Mouse (Mus musculus) embryo, embryonic 11.5 days (tissue): ENCODE data around the gene Ets1.

Experiments
- DNase-seq: peaks from one replicate; pipeline ENCODE4 v3.0.0-alpha.2; 2012; ENCODE audit warnings: low read depth, low spot score

Gene Ets1

DNA sequence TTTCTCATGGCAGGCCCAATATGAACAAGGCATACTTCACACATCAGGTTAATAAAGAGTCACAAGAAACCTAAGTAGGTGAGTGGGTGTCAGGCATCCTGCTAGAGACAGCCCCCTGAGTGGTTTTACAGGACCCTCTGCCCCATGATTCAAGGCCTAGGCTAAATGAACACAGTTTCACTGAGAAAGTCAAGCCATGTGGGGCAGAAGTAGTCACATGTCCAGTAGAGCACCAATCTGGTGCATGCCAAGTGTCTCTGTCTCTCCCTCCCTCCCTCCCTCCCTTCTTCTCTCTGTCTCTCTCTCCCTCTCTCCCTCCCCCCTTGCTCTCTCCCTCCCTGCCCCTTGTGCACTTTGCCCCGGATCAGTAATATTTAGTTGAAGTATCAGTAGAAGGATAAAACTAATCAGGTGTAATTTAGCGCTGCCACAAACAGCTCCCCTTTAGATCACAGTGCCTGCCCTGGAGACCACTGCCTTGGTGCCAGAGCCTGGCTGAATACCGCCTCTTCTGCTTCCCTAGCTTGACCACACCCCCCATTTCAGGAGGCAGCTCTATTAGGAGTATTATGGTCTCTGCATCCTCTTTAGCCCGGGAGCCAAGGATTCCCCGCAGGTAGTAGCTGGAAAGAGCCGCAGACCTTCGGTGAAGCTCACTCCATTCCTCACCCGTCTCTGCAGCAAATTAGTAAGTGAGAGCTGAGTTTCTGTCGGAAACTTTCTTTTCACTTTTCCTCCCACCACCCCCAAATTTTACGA, at the start of gene Ets1:
Ets1 (plus strand) TSS at position 595 of the 759 bp plus-strand sequence.
- DNase-seq, result peak; percentile 32

- DNase-seq, result peak; percentile 84
Measured at GRCm38 (mm10) chr9:32589900-32590299, 46.1 kb upstream of the Ets1 start.

DNA sequence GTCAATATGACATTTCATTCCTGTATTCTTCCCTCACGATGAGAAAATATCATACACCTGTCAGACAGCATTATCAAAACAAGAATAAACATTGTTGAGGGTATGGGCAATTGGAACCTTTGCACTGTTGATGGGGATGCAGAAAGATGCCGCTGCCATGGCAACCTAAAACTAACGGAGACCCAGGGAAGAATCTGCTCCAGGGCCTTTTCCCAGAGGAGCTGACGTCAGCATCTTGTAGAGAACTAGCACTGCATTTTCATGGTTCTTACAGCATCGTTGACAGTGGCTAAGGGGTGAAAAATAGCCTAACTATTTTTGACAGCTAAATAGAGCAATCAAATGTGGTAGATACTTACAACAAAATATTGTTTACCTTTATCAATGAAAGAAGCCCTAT, 45.5 kb upstream of the Ets1 start:
- DNase-seq, result no peak

DNA sequence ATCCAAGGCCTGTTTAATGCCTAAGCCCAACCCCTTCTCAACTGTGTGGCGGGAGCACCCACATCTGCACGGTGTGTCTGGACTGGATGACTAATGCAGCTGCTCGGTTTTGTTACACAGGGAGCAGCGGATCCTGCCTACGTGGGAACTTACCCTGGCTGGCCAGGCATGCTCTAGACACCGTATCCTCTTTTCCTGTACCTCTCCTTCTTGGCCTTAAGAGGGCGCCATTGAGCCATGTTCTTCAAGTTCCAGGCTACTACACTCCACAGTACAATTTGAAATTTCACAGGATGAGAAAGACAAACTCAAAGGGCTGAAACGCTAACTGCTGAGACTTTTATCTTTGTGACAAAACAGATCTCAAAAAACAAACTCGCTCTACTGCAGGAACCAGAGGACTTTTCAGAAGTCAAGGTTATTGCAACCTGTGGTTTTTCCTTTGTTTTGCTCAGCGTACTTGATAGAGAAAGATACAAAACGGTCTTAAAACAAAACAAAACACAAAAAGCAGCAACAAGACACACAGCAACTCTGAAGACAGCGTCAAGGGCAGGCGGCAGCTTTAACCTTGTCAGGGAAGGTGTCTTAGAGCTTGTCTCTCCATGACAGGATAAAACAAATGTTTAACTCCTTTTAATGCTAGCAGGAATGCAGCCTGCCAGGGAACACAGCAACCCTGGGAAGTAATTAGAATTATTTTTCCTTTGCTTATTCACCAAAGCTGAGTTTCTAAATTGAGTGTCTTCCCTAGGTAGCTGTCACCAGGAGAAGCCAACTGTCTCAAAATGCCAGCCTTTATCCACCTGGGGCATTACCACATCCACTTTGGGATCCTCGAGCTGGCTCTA, 44.1 kb upstream of the Ets1 start:
- DNase-seq, result peak; percentile 89

DNA sequence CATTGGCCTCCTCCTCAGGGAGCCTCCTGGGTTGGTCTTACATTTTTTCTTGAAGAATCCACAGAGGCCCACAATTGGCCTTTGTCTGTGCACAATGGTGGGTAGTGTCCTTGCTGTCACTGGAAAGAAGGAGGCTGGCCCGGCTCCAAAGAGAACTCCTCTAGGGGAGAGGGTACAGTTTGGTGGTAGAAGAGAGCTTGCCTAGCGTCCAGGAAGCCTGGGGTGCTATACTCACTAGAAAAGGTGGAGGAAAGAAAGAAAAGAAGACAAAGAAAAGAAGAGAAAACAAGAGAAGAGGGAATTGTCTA, 43.5 kb upstream of the Ets1 start:
- DNase-seq, result no peak

DNA sequence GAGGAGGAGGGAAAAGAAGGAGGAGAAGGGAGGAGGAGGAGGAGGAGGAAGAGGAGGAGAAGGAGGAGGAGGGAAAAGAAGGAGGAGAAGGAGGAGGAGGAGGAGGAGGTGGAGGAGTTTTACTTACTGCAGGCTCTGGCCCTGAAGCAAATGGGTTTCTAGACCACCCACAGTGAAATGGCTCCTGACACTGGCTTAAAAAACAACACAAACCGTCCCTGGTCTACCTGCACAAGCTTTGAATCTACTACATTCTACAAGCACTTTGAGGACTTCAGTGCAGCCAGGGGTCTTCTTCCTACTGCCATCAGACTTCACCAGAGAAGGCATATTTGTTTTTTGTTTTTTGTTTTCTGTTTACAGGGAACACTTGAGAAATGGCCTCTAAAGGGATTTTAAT, 42.2 kb upstream of the Ets1 start:
- no peak for DNase-seq

- no peak for DNase-seq
Measured at GRCm38 (mm10) chr9:32594346-32594745, 41.7 kb upstream of the Ets1 start.

DNA sequence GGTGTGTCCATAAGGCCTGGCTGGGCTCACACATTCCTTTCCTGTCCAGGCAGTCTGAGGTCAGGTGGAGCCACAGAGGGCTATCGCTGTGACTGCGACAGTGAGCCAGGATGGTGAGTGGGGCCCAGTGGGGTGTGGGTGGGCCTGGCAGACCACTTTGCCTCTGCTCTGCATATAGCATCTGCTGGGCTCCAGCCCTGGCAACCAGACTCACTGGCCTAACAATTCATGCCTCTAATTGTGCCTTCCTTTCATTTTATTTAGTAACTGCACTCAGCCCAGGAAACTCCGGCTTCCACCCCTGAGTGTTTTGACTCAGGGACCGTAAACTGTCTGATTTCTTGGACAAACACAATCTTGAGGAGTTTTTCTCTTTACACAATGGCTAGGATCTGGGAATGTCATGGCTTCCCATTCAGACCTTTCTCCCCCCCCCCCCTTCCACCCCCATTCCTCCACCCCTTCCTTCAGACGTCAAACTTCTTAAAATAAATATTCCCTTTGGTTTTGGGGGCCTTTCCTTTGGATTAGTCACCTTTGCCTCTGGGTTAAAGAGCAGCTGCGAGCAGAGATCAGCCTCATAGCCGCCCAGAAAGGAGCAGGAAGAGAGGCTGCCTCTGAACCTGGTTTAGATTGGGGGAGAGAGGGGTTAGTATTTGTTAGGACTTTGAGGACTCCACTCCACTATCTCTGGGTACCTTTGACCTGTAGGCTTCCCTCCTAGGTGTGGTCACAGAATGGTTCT, 40.8 kb upstream of the Ets1 start:
- DNase-seq, result no peak

GRCm38 (mm10) chr9:32596366-32596765, 39.7 kb upstream of the Ets1 start:
- DNase-seq, result no peak

DNA sequence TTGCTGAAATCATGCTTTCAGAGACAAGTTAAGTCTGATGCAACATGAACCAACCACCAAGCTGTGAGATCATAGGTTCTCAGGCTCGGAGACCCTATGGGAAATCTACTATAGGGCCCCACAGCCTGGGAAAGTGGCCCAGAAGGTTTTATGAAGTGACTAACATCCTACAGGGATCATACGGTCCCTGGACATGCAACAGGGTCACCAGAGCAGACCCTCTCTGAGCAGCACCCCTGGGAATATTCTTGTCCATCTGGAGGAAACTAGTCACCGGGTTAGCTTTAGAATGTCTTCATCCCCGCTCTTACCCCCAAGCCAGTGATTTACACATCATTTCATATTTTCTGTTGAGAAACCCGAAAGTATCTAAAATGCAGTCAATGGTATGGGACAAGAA, 34.1 kb upstream of the Ets1 start:
- DNase-seq, result no peak

- DNase-seq, result no peak
Measured at GRCm38 (mm10) chr9:32603097-32603496, 32.9 kb upstream of the Ets1 start.

DNA sequence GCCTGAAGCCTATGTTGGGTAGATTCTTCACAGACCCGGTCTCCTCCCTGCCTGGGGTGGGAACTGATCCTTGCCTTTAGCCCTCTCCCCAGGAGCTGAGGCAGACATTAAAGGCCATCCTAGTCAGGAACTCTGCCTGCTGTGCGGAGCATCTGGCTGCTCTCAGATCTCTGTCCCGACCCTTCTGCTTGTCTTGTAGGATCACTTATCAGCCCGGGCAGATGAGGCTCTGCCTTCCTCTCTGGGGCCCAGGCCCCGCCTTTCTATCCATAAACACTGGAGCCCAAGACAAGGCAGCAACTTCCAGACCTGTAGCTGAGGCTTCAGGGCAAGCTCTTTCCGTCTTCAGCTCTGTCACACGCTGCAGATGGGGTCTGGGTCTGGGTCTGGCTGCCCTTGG, 28.8 kb upstream of the Ets1 start:
- DNase-seq, result peak; percentile 32

GRCm38 (mm10) chr9:32608831-32609610, 27.0 kb upstream of the Ets1 start:
- no peak for DNase-seq

DNA sequence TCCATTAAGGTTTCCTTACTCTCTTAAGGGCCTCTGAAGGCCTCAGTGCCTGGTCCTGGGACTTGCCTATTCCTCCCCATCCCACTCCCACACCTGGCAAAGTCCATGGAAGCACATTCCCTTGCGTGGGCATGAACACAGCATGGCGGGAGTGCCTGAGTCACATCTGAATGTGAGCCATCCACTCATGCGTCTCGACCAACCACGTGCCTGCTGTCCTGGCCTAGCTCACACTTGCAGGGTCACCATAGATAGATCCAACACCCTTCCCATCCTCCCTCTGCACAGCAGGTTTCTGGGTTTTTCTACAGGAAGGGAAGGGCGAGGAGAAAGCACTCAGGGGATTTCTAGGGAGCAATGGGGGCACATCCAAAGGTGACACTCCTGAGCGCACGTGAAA, 25.8 kb upstream of the Ets1 start:
- no peak for DNase-seq

- DNase-seq, result no peak
Measured at GRCm38 (mm10) chr9:32610631-32611030, 25.4 kb upstream of the Ets1 start.

GRCm38 (mm10) chr9:32611340-32611739, 24.7 kb upstream of the Ets1 start:
- DNase-seq, result no peak

DNA sequence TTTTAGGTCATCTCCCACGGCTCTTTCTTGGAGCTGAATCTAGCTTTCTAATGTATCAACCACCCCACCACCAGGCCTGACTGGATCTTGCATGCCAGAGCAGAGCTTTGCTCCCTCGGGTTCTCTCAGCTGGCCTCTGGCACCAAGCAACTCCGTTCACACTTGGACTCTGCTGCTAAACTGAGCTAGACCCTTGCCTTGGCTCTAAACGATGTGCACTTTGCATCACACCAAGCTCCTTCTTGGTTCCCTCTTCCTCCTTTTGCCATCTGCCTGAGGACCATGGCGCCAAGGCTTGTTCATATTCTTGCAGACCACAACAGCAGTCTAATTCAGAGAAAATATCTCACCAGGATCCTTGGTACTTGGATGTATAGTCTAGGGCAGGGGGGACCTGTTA, 23.6 kb upstream of the Ets1 start:
- no peak for DNase-seq

- DNase-seq, result no peak
Measured at GRCm38 (mm10) chr9:32612861-32613421, 23.1 kb upstream of the Ets1 start.

- no peak for DNase-seq
Measured at GRCm38 (mm10) chr9:32614191-32614590, 21.8 kb upstream of the Ets1 start.

- no peak for DNase-seq
Measured at GRCm38 (mm10) chr9:32615461-32615860, 20.6 kb upstream of the Ets1 start.

DNA sequence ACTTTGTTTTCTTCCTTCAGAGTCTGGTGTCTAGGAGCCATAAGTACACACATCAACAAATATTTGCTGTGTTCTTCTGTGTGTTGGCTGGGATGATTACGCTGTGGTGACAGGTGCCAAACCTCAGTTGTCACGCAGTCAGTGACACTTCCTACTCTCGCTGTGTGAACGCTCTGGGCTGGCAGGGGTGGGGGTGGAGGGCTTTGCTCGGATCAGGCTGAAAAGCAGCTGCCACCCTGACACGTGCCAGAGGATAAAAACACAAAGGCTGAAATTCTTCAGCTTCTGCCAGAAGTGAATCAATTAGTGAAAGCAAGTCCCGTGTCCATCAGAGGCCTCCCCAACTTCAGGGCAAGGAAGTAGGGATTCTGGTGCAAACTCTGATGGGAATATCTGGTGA, 20.0 kb upstream of the Ets1 start:
- no peak for DNase-seq
